Mouse (Mus musculus): ENCODE results near the gene Mprip. TPM values are rescaled to one million over a fixed set of nuclear protein-coding genes. Genes with fewer than 3 reads are reported as not detected.

Mprip gene
- polyA plus RNA-seq, 1 experiment from 2014 or later = 97.6 TPM

- Histone ChIP-seq H3K4me1 (replicated peaks; ENCODE audit: control insufficient read depth, insufficient read depth, low read length) (no peaks in the 10 kb centered on the region), H3K9ac (ENCODE audit: low read length) (no peak overlapping the region), H3K4me3 (ENCODE audit: low read depth, low read length) (no peak overlapping the region), H3K4me2 (ENCODE audit: low read depth, low read length, severe bottlenecking) (no peak overlapping the region), H3K36me3 (ENCODE audit: control insufficient read depth, insufficient read depth, low read length) (peaks cover 32% of the 10 kb centered on the region), H3K27ac (ENCODE audit: low read depth, low read length) (no peak overlapping the region), H3K9me3 (ENCODE audit: control insufficient read depth, low read length) (no peaks in the 10 kb centered on the region), H3K27me3 (ENCODE audit: control insufficient read depth, insufficient read depth, low read length) (no peaks in the 10 kb centered on the region)
- ATAC-seq (replicated peaks; ENCODE audit: low FRiP score) (no peak), DNase-seq (ENCODE audit: low spot score) (no peak)
- WGBS = 94% methylated on average over 3 of the region's 3 CpGs
These were observed 160.5 kb downstream of the Mprip start for GRCm38 (mm10) chr11:59821625-59822024.

Other genes starting within 250 kb of the Mprip start
- gene Jmjd4, start 211.3 kb upstream of the Mprip start, polyA plus RNA-seq (2014; fragmentation: Nextera tagmentation; extraction: Ambion mirVana) = 17.8 and 20.5 TPM in 2 replicates
- gene Snap47, start 210.1 kb upstream of the Mprip start, polyA plus RNA-seq (2014; fragmentation: Nextera tagmentation; extraction: Ambion mirVana) = 130 and 137 TPM in 2 replicates
- gene Zfp867, start 188.8 kb upstream of the Mprip start, polyA plus RNA-seq (2014; fragmentation: Nextera tagmentation; extraction: Ambion mirVana) = 11.9 and 13.0 TPM in 2 replicates
- 36.6 and 39.4 TPM in 2 replicates for gene Zkscan17, start 134.6 kb upstream of the Mprip start, polyA plus RNA-seq (2014; fragmentation: Nextera tagmentation; extraction: Ambion mirVana)
- gene Nlrp3, start 119.7 kb upstream of the Mprip start, polyA plus RNA-seq (2014; fragmentation: Nextera tagmentation; extraction: Ambion mirVana) = 0.08 and 0.09 TPM in 2 replicates
- not detected in 2 replicates for gene Olfr222, start 85.1 kb upstream of the Mprip start, polyA plus RNA-seq (2014; fragmentation: Nextera tagmentation; extraction: Ambion mirVana)
- gene Olfr223, start 68.0 kb upstream of the Mprip start, polyA plus RNA-seq (2014; fragmentation: Nextera tagmentation; extraction: Ambion mirVana) = not detected in 2 replicates
- gene Pld6, start 126.3 kb downstream of the Mprip start, polyA plus RNA-seq (2014; fragmentation: Nextera tagmentation; extraction: Ambion mirVana) = 0.72 and 1.3 TPM in 2 replicates
- gene Flcn, start 148.7 kb downstream of the Mprip start, polyA plus RNA-seq (2014; fragmentation: Nextera tagmentation; extraction: Ambion mirVana) = 36.0 and 36.7 TPM in 2 replicates
- gene Nt5m, start 178.1 kb downstream of the Mprip start, polyA plus RNA-seq (2014; fragmentation: Nextera tagmentation; extraction: Ambion mirVana) = 39.1 and 40.5 TPM in 2 replicates
- 251 and 258 TPM in 2 replicates for gene Cops3, start 178.5 kb downstream of the Mprip start, polyA plus RNA-seq (2014; fragmentation: Nextera tagmentation; extraction: Ambion mirVana)